Mouse (Mus musculus): ENCODE data around the gene Pdss2. TPM values are rescaled to one million over a fixed set of nuclear protein-coding genes. Genes with fewer than 3 reads are reported as not detected.

Gene Pdss2
- polyA plus RNA-seq (2017; shearing (Covaris generic)), result 10 to 100 TPM in 1 of 2 experiments, 1 to 10 TPM in 1; 8.9 to 10.5 TPM

GRCm38 (mm10) chr10:43220910-43221625, at the start of gene Pdss2:
Gene Pdss2, plus strand, starts transcription at chr10:43221486.

GRCm38 (mm10) chr10:43174326-43175155, 46.7 kb upstream of the Pdss2 start, which contains the start of the genes Sobp and 9030612E09Rik:
Gene Sobp, minus strand, starts transcription at chr10:43174530.
Gene 9030612E09Rik, plus strand, starts transcription at chr10:43174704.

GRCm38 (mm10) chr10:43478751-43479435, 257.6 kb downstream of the Pdss2 start, which contains the start of gene Bend3:
Gene Bend3, plus strand, starts transcription at chr10:43478831.

Other genes with a start within 250 kb of the Pdss2 start
- gene Sobp, start 47.0 kb upstream of the Pdss2 start, polyA plus RNA-seq (2017; shearing (Covaris generic)), result 1 to 10 TPM in 1 of 2 experiments, under 1 TPM in 1; 0.12 to 1.2 TPM
- 1 to 10 TPM in 1 of 2 experiments, not detected in 1; 1.4 TPM for gene 9030612E09Rik, start 46.8 kb upstream of the Pdss2 start, polyA plus RNA-seq (2017; shearing (Covaris generic))

Measured in inflammation-experienced regulatory T-cells (primary cell).